Mouse (Mus musculus) ovary, postnatal 14 days (tissue): ENCODE results near the gene Psmb3.
"Not testable (repeated sequence)": the region's sequence is repeated elsewhere in the genome, so short reads cannot be mapped to it uniquely, and the experiment has no call there.

Source experiments
- DNase-seq: peaks from one replicate; pipeline ENCODE4 v3.0.0; 2022; ENCODE audit warnings: low spot score

Gene Psmb3

GRCm38 (mm10) chr11:97703039-97703826 is at the start of gene Psmb3:
TSS of gene Psmb3 (plus strand) at chr11:97703399.
- peak; percentile 99 for DNase-seq

GRCm38 (mm10) chr11:97654210-97654609 is 49.0 kb upstream of the Psmb3 start:
- DNase-seq, result no peak

GRCm38 (mm10) chr11:97656269-97656971 is 46.8 kb upstream of the Psmb3 start:
- DNase-seq, result no peak

- no peak for DNase-seq
These were observed 45.8 kb upstream of the Psmb3 start for GRCm38 (mm10) chr11:97657184-97657945.

- not testable (repeated sequence) for DNase-seq
These were observed 45.2 kb upstream of the Psmb3 start for GRCm38 (mm10) chr11:97657967-97658366.

- DNase-seq, result no peak
These were observed 44.4 kb upstream of the Psmb3 start for GRCm38 (mm10) chr11:97658751-97659266.

GRCm38 (mm10) chr11:97659267-97659989 is 43.8 kb upstream of the Psmb3 start:
- DNase-seq, result no peak

- DNase-seq, result no peak
These were observed 43.0 kb upstream of the Psmb3 start for GRCm38 (mm10) chr11:97659990-97660714.

- DNase-seq, result no peak
These were observed 42.2 kb upstream of the Psmb3 start for GRCm38 (mm10) chr11:97660734-97661647.

- DNase-seq, result no peak
These were observed 41.5 kb upstream of the Psmb3 start for GRCm38 (mm10) chr11:97661648-97662133.

- no peak for DNase-seq
These were observed 40.8 kb upstream of the Psmb3 start for GRCm38 (mm10) chr11:97662207-97662892.

- DNase-seq, result no peak
These were observed 40.2 kb upstream of the Psmb3 start, which contains the start of gene Mllt6 for GRCm38 (mm10) chr11:97662893-97663527. TSS of gene Mllt6 (plus strand) at chr11:97663414.

GRCm38 (mm10) chr11:97663528-97664338 is 39.5 kb upstream of the Psmb3 start:
- no peak for DNase-seq

GRCm38 (mm10) chr11:97664339-97664665 is 38.9 kb upstream of the Psmb3 start:
- DNase-seq, result no peak

- no peak for DNase-seq
These were observed 38.4 kb upstream of the Psmb3 start for GRCm38 (mm10) chr11:97664771-97665240.

- DNase-seq, result no peak
These were observed 37.8 kb upstream of the Psmb3 start for GRCm38 (mm10) chr11:97665431-97665830.

GRCm38 (mm10) chr11:97666221-97666620 is 37.0 kb upstream of the Psmb3 start:
- DNase-seq, result no peak

GRCm38 (mm10) chr11:97666794-97667193 is 36.4 kb upstream of the Psmb3 start:
- no peak for DNase-seq
